Mouse (Mus musculus) embryonic facial prominence, embryonic 15.5 days (tissue): Measurements from ENCODE around the gene Slc22a23. TPM values are rescaled to one million over a fixed set of nuclear protein-coding genes. Genes with fewer than 3 reads are reported as not detected.
"Not testable (repeated sequence)": the region's sequence is repeated elsewhere in the genome, so short reads cannot be mapped to it uniquely, and the experiment has no call there.

Experiments used
- ATAC-seq: fragments of 200-750 bp; cut with Nextera tagmentation; 2 replicates; pipeline ENCODE4 v1.8.0; 2017; ENCODE audit warnings: low read depth, moderate TSS enrichment; ENCODE audit not compliant: insufficient number of reproducible peaks, low FRiP score, low TSS enrichment
- H3K27ac ChIP-seq: fragments of 300-500 bp; sonication (generic); replicated peaks from 2 replicates; pipeline ENCODE4 v1.5.1; 2015; ENCODE audit warnings: mild to moderate bottlenecking, inconsistent platforms
- H3K27me3 ChIP-seq: fragments of 300-500 bp; sonication (generic); 2 replicates; pipeline ENCODE4 v1.6.1; 2015; ENCODE audit warnings: inconsistent platforms
- H3K36me3 ChIP-seq: fragments of 300-500 bp; sonication (generic); 2 replicates; pipeline ENCODE4 v1.6.1; 2015; ENCODE audit warnings: mild to moderate bottlenecking, inconsistent platforms
- H3K4me1 ChIP-seq: fragments of 300-500 bp; sonication (generic); 2 replicates; pipeline ENCODE4 v1.6.1; 2015; ENCODE audit warnings: inconsistent platforms
- H3K4me2 ChIP-seq: fragments of 300-500 bp; sonication (generic); replicated peaks from 2 replicates; pipeline ENCODE4 v1.6.1; 2015; ENCODE audit warnings: mild to moderate bottlenecking, inconsistent platforms
- H3K4me3 ChIP-seq: fragments of 300-500 bp; sonication (generic); replicated peaks from 2 replicates; pipeline ENCODE4 v1.5.1; 2015; ENCODE audit warnings: mild to moderate bottlenecking, inconsistent platforms
- H3K9ac ChIP-seq: fragments of 300-500 bp; sonication (generic); 2 replicates; pipeline ENCODE4 v1.6.1; 2015; ENCODE audit warnings: inconsistent platforms
- H3K9me3 ChIP-seq: fragments of 300-500 bp; sonication (generic); replicated peaks from 2 replicates; pipeline ENCODE4 v1.6.1; 2016; ENCODE audit warnings: inconsistent platforms
- WGBS: fragments of 180-500 bp; shearing (Covaris S2); methylation state at CpG from one replicate; pipeline ENCODE4 v1.1.7; 2015; 5-methylcytosine and 5-hydroxymethylcytosine counted together
- polyA plus RNA-seq: library from polyadenylated mRNA; unstranded; fragments of >200 nt; fragmentation: Nextera tagmentation; extraction: Ambion mirVana; gene quantifications from 2 replicates; pipeline ENCODE4 v1.2.1, GENCODE M21; 2015

Gene Slc22a23
- 4.3 and 4.6 TPM in 2 replicates for polyA plus RNA-seq

GRCm38 (mm10) chr13:34345128-34346085 lies at the start of gene Slc22a23:
Gene Slc22a23 (minus strand): TSS chr13:34345182.
- Histone ChIP-seq H3K36me3 (no peaks in the 10 kb centered on the region), H3K4me2 (peak within 1 kb of the TSS; percentile 99), H3K27ac (peak within 1 kb of the TSS; percentile 75), H3K4me3 (peak within 1 kb of the TSS; percentile 76), H3K4me1 (peaks cover 29% of the 10 kb centered on the region), H3K9me3 (no peaks in the 10 kb centered on the region), H3K9ac (peak within 1 kb of the TSS; percentile 50), H3K27me3 (peaks cover 7% of the 10 kb centered on the region; the same call in 1 of the 2 replicates)
- WGBS, result 2% methylated on average over 68 of the region's 69 CpGs
- ATAC-seq, result peak; percentile 75

- H3K27ac ChIP-seq, H3K36me3 ChIP-seq, H3K4me3 ChIP-seq, H3K4me1 ChIP-seq, H3K27me3 ChIP-seq, ATAC-seq, H3K9me3 ChIP-seq, H3K9ac ChIP-seq, H3K4me2 ChIP-seq: not testable (repeated sequence)
- WGBS, result 76% methylated on average over 14 of the region's 16 CpGs
Measured at GRCm38 (mm10) chr13:34394305-34394704, 49.3 kb upstream of the Slc22a23 start.

GRCm38 (mm10) chr13:34392376-34392775 lies 47.4 kb upstream of the Slc22a23 start:
- peaks cover 3% of the 10 kb centered on the region; the same call in 1 of the 2 replicates for H3K4me1 ChIP-seq
- no peak overlapping the region for H3K9ac ChIP-seq
- no peak overlapping the region for H3K4me2 ChIP-seq
- WGBS, result 72% methylated on average over 7 of the region's 7 CpGs
- no peak overlapping the region for H3K4me3 ChIP-seq
- no peak overlapping the region for H3K27ac ChIP-seq
- H3K9me3 ChIP-seq, result no peaks in the 10 kb centered on the region
- no peaks in the 10 kb centered on the region for H3K27me3 ChIP-seq
- no peak for ATAC-seq
- H3K36me3 ChIP-seq, result no peaks in the 10 kb centered on the region

GRCm38 (mm10) chr13:34388219-34388618 lies 43.2 kb upstream of the Slc22a23 start:
- Histone ChIP-seq H3K9ac (no peak overlapping the region), H3K4me2 (no peak overlapping the region), H3K27me3 (no peaks in the 10 kb centered on the region), H3K9me3 (no peaks in the 10 kb centered on the region), H3K36me3 (no peaks in the 10 kb centered on the region), H3K4me3 (no peak overlapping the region), H3K27ac (no peak overlapping the region), H3K4me1 (no peaks in the 10 kb centered on the region)
- no peak for ATAC-seq
- 87% methylated on average over 5 of the region's 5 CpGs for WGBS

GRCm38 (mm10) chr13:34383416-34383815 lies 38.4 kb upstream of the Slc22a23 start:
- no peak for ATAC-seq

GRCm38 (mm10) chr13:34378926-34379325 lies 33.9 kb upstream of the Slc22a23 start:
- Histone ChIP-seq H3K27ac (no peak overlapping the region), H3K4me1 (no peaks in the 10 kb centered on the region), H3K4me2 (no peak overlapping the region), H3K9ac (no peak overlapping the region), H3K27me3 (no peaks in the 10 kb centered on the region), H3K9me3 (no peaks in the 10 kb centered on the region), H3K4me3 (no peak overlapping the region), H3K36me3 (no peaks in the 10 kb centered on the region)
- WGBS, result 93% methylated on average over 3 of the region's 3 CpGs
- no peak for ATAC-seq

More at GRCm38 (mm10) chr13:34383416-34383815, 38.4 kb upstream of the Slc22a23 start:
- no peak overlapping the region for H3K27ac ChIP-seq
- no peaks in the 10 kb centered on the region for H3K36me3 ChIP-seq
- H3K4me2 ChIP-seq, result no peak overlapping the region
- H3K27me3 ChIP-seq, result no peaks in the 10 kb centered on the region
- no peaks in the 10 kb centered on the region for H3K4me1 ChIP-seq
- WGBS, result 73% methylated on average over 3 of the region's 3 CpGs
- H3K4me3 ChIP-seq, result no peak overlapping the region
- no peaks in the 10 kb centered on the region for H3K9me3 ChIP-seq
- no peak overlapping the region for H3K9ac ChIP-seq

- no peak overlapping the region for H3K4me2 ChIP-seq
- ATAC-seq, result no peak
- no peaks in the 10 kb centered on the region for H3K36me3 ChIP-seq
- no peak overlapping the region for H3K4me3 ChIP-seq
- no peak overlapping the region for H3K27ac ChIP-seq
- no peaks in the 10 kb centered on the region for H3K9me3 ChIP-seq
- H3K9ac ChIP-seq, result no peak overlapping the region
- H3K27me3 ChIP-seq, result no peaks in the 10 kb centered on the region
- no peaks in the 10 kb centered on the region for H3K4me1 ChIP-seq
- 74% methylated on average over 4 of the region's 4 CpGs for WGBS
Measured at GRCm38 (mm10) chr13:34375145-34375544, 30.2 kb upstream of the Slc22a23 start.

GRCm38 (mm10) chr13:34372870-34373478 lies 28.0 kb upstream of the Slc22a23 start:
- ATAC-seq, result no peak
- WGBS, result 79% methylated on average over 5 of the region's 5 CpGs

GRCm38 (mm10) chr13:34371951-34372869 lies 27.2 kb upstream of the Slc22a23 start:
- Histone ChIP-seq H3K9me3 (no peaks in the 10 kb centered on the region), H3K9ac (no peak overlapping the region), H3K27me3 (no peaks in the 10 kb centered on the region), H3K27ac (no peak overlapping the region), H3K4me1 (no peaks in the 10 kb centered on the region), H3K4me3 (no peak overlapping the region), H3K4me2 (no peak overlapping the region), H3K36me3 (no peaks in the 10 kb centered on the region)
- WGBS, result 74% methylated on average over 6 of the region's 6 CpGs
- no peak for ATAC-seq

More at GRCm38 (mm10) chr13:34372870-34373478, 28.0 kb upstream of the Slc22a23 start:
- Histone ChIP-seq H3K9me3 (no peaks in the 10 kb centered on the region), H3K9ac (no peak overlapping the region), H3K4me1 (no peaks in the 10 kb centered on the region), H3K4me3 (no peak overlapping the region), H3K27me3 (no peaks in the 10 kb centered on the region), H3K4me2 (no peak overlapping the region), H3K27ac (no peak overlapping the region), H3K36me3 (no peaks in the 10 kb centered on the region)

GRCm38 (mm10) chr13:34370281-34370825 lies 25.4 kb upstream of the Slc22a23 start:
- Histone ChIP-seq H3K4me3 (no peak overlapping the region), H3K27ac (no peak overlapping the region), H3K9ac (no peak overlapping the region), H3K4me1 (no peaks in the 10 kb centered on the region), H3K36me3 (no peaks in the 10 kb centered on the region), H3K27me3 (no peaks in the 10 kb centered on the region), H3K9me3 (no peaks in the 10 kb centered on the region), H3K4me2 (no peak overlapping the region)
- 48% methylated on average over 4 of the region's 4 CpGs for WGBS
- no peak for ATAC-seq
